Mouse (Mus musculus) limb, embryonic 12.5 days (tissue): ENCODE data around the gene Ctsll3. TPM values are rescaled to one million over a fixed set of nuclear protein-coding genes. Genes with fewer than 3 reads are reported as not detected.

Source experiments
- ATAC-seq: fragments of 200-750 bp; cut with Nextera tagmentation; 2 replicates; pipeline ENCODE4 v1.8.0; 2017; ENCODE audit warnings: low read depth, moderate TSS enrichment; ENCODE audit not compliant: insufficient number of reproducible peaks, insufficient read depth, low FRiP score, low TSS enrichment
- H3K27ac ChIP-seq: fragments of 300-500 bp; sonication (generic); 2 replicates; pipeline ENCODE4 v1.5.1; 2016; ENCODE audit warnings: mild to moderate bottlenecking, moderate library complexity
- H3K27me3 ChIP-seq: fragments of 300-500 bp; sonication (generic); 2 replicates; pipeline ENCODE4 v1.6.1; 2016; ENCODE audit warnings: mild to moderate bottlenecking, moderate library complexity
- H3K36me3 ChIP-seq: fragments of 300-500 bp; sonication (generic); 2 replicates; pipeline ENCODE4 v1.6.1; 2016; ENCODE audit warnings: mild to moderate bottlenecking, moderate library complexity
- H3K4me1 ChIP-seq: fragments of 300-500 bp; sonication (generic); replicated peaks from 2 replicates; pipeline ENCODE4 v1.6.1; 2016
- H3K4me2 ChIP-seq: fragments of 300-500 bp; sonication (generic); 2 replicates; pipeline ENCODE4 v1.6.1; 2016; ENCODE audit warnings: mild to moderate bottlenecking, moderate library complexity
- H3K4me3 ChIP-seq: fragments of 300-500 bp; sonication (generic); replicated peaks from 2 replicates; pipeline ENCODE4 v1.5.1; 2016; ENCODE audit warnings: mild to moderate bottlenecking
- H3K9ac ChIP-seq: fragments of 300-500 bp; sonication (generic); replicated peaks from 2 replicates; pipeline ENCODE4 v1.6.1; 2016; ENCODE audit warnings: mild to moderate bottlenecking, moderate library complexity
- H3K9me3 ChIP-seq: fragments of 300-500 bp; sonication (generic); 2 replicates; pipeline ENCODE4 v1.6.1; 2016; ENCODE audit warnings: mild to moderate bottlenecking, moderate library complexity
- WGBS: fragments of 180-500 bp; shearing (Covaris S2); methylation state at CpG from one replicate; pipeline ENCODE4 v1.1.7; 2016; 5-methylcytosine and 5-hydroxymethylcytosine counted together
- polyA plus RNA-seq: library from polyadenylated mRNA; unstranded; fragments of >200 nt; fragmentation: Nextera tagmentation; extraction: Ambion mirVana; gene quantifications from 2 replicates; pipeline ENCODE4 v1.2.1, GENCODE M21; 2016

Ctsll3 gene
- polyA plus RNA-seq, 1 experiment from 2014 or later, result not detected

- H3K9ac ChIP-seq, result no peak overlapping the region
- 74% methylated on average over 1 of the region's 1 CpGs for WGBS
- H3K27ac ChIP-seq, result no peak overlapping the region
- no peak overlapping the region for H3K4me3 ChIP-seq
- no peaks in the 10 kb centered on the region for H3K4me1 ChIP-seq
- H3K9me3 ChIP-seq, result no peaks in the 10 kb centered on the region
- ATAC-seq, result no peak
- H3K36me3 ChIP-seq, result no peaks in the 10 kb centered on the region
- no peak overlapping the region for H3K4me2 ChIP-seq
- no peaks in the 10 kb centered on the region for H3K27me3 ChIP-seq
Observed at GRCm38 (mm10) chr13:60789466-60789865, 13.2 kb downstream of the Ctsll3 start.

DNA sequence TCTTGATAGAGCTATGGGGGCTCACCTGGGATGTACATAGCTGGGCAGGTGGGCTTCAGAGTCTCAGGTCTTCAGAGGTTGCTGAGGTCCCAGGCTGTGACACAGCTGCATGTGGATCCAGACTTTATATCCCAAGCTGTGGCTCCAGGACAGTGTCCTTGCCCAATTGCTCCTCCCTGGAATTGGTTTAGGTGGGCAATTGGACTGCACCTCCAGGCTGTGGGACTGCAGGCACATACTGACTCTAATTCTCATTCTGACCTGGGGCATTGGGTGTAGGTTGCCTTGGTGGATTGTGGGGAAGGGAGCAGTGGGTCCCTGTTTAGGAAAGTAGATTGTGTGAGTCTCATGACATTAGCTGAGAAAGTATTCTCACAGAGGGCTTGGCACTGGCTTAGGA is 16.4 kb downstream of the Ctsll3 start, which contains the start of gene BC051665:
Gene BC051665 (minus strand): TSS at position 101 of the 400 bp plus-strand sequence.
- Histone ChIP-seq H3K9ac (no peak within 1 kb of the TSS), H3K4me2 (no peak within 1 kb of the TSS), H3K27ac (no peak within 1 kb of the TSS), H3K27me3 (no peaks in the 10 kb centered on the region), H3K9me3 (no peaks in the 10 kb centered on the region), H3K4me1 (no peaks in the 10 kb centered on the region), H3K4me3 (no peak within 1 kb of the TSS), H3K36me3 (no peaks in the 10 kb centered on the region)
- no peak for ATAC-seq

DNA sequence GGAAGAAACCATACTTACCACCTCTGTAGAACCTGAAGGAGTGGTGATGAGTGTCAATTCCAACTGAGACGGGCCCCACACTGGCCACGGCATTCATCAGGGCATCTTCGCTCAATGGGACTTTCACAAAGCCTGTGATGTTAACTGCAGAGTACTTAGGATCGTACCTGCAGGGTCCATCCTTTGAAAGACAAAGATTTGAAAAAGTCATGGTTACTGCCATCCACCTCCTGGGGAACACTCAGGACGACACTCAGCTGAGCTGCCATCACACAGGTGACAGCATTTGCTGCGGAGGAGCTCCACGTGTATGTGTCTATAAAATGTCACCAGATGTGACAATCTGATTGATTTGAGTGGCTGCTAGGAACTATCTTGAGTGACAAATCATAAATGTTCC is 19.3 kb downstream of the Ctsll3 start:
- ATAC-seq, result no peak
- Histone ChIP-seq H3K4me3 (no peak overlapping the region), H3K4me2 (no peak overlapping the region), H3K9ac (no peak overlapping the region), H3K27me3 (no peaks in the 10 kb centered on the region), H3K9me3 (no peaks in the 10 kb centered on the region), H3K27ac (no peak overlapping the region), H3K4me1 (no peaks in the 10 kb centered on the region), H3K36me3 (no peaks in the 10 kb centered on the region)
- 86% methylated on average over 7 of the region's 7 CpGs for WGBS

DNA sequence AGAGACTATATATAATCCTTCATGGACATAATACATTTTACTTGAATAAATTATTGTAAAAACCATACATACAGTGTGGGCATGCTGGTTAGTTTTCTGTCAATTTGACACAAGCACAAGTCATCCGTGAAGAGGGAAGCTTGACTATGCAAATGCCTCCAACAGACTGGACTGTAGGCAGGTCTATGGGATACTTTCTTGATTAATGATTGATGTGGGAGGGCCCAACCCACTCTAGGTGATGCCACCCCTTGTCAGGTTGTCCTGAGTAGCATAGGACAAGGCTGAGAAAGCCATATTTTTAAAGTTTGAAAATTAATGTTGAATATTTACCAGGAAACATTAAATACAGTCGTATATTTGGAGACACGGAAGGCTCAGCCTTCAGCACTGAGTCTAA is 22.1 kb downstream of the Ctsll3 start:
- H3K27ac ChIP-seq, result no peak overlapping the region
- no peak for ATAC-seq

DNA sequence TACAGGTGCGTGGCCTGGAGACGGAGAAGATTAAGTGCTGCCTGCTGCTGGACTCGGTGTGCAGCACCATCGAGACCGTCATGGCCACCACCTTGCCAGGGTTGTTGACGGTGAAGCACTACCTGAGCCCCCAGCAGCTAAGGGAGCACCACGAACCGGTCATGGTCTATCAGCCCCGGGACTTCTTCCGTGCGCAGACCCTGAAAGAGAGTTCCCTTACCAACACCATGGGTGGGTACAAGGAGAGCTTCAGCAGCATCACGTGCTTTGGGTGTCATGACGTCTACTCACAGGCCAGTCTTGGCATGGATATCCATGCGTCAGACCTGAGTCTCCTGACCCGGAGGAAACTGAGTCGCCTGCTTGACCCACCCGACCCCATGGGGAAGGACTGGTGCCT is 41.5 kb downstream of the Ctsll3 start:
- H3K27ac ChIP-seq, result no peak overlapping the region
- WGBS, result 96% methylated on average over 17 of the region's 17 CpGs
- H3K9ac ChIP-seq, result no peak overlapping the region
- peaks cover 40% of the 10 kb centered on the region for H3K36me3 ChIP-seq
- H3K4me2 ChIP-seq, result no peak overlapping the region
- no peaks in the 10 kb centered on the region for H3K27me3 ChIP-seq
- no peak overlapping the region for H3K4me3 ChIP-seq
- H3K4me1 ChIP-seq, result no peaks in the 10 kb centered on the region
- no peak for ATAC-seq
- H3K9me3 ChIP-seq, result no peaks in the 10 kb centered on the region

More for the DNA sequence above, 22.1 kb downstream of the Ctsll3 start:
- Histone ChIP-seq H3K9ac (no peak overlapping the region), H3K27me3 (no peaks in the 10 kb centered on the region), H3K4me2 (no peak overlapping the region), H3K36me3 (no peaks in the 10 kb centered on the region), H3K9me3 (no peaks in the 10 kb centered on the region), H3K4me1 (no peaks in the 10 kb centered on the region), H3K4me3 (no peak overlapping the region)
- WGBS, result 90% methylated on average over 3 of the region's 3 CpGs

- H3K27ac ChIP-seq, result no peak overlapping the region
- H3K4me2 ChIP-seq, result no peak overlapping the region
- H3K36me3 ChIP-seq, result peaks cover 40% of the 10 kb centered on the region
- H3K9ac ChIP-seq, result no peak overlapping the region
- H3K4me3 ChIP-seq, result no peak overlapping the region
- no peaks in the 10 kb centered on the region for H3K27me3 ChIP-seq
- H3K4me1 ChIP-seq, result no peaks in the 10 kb centered on the region
- no peaks in the 10 kb centered on the region for H3K9me3 ChIP-seq
- 92% methylated on average over 12 of the region's 12 CpGs for WGBS
- peak; percentile 56; the same call in 1 of the 2 replicates for ATAC-seq
Observed at GRCm38 (mm10) chr13:60760392-60760791, 42.3 kb downstream of the Ctsll3 start.

DNA sequence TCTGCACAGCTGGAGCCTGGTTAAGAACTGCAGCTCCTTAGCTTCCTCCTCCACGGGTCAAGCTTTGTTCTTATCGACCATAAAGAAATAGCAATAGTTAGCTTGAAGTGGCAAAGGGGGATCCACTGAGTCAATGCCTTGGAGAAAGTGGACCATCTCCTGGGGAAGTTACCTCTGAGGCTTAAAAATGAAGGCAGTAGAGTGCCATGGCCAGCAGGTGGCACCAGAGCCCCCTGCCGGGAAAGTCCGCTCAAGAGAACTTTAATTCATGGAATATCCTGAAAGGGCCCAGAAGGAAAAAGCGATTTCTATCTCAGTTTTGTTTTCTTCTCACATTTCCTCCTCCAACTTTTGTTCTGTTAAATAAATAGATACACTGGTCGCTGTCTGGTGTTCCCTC is 43.5 kb downstream of the Ctsll3 start:
- no peaks in the 10 kb centered on the region for H3K9me3 ChIP-seq
- H3K27me3 ChIP-seq, result no peaks in the 10 kb centered on the region
- H3K27ac ChIP-seq, result no peak overlapping the region
- 45% methylated on average over 6 of the region's 6 CpGs for WGBS
- no peak overlapping the region for H3K4me3 ChIP-seq
- H3K4me1 ChIP-seq, result no peaks in the 10 kb centered on the region
- H3K36me3 ChIP-seq, result peaks cover 45% of the 10 kb centered on the region
- H3K4me2 ChIP-seq, result no peak overlapping the region
- H3K9ac ChIP-seq, result no peak overlapping the region
- ATAC-seq, result no peak

DNA sequence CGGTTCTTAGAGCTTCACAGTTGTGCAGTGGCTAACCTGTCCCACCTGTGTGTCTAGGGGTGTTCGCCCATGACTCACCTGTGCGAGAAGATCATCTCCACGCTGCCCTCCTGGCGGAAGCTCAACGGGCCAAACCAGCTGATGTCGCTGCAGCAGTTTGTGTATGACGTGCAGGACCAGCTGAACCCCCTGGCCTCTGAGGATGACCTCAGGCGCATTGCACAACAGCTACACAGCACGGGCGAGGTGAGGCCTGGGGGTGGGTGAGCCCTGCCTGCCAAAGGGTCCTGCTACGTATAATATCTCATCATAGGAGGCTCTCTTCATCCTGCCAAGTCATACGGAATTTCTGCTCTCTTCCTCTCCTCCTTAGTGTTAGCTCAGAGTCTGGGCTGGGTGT is 45.4 kb downstream of the Ctsll3 start:
- Histone ChIP-seq H3K9ac (no peak overlapping the region), H3K27ac (no peak overlapping the region), H3K4me2 (no peak overlapping the region), H3K9me3 (no peaks in the 10 kb centered on the region), H3K4me1 (no peaks in the 10 kb centered on the region), H3K27me3 (no peaks in the 10 kb centered on the region), H3K4me3 (no peak overlapping the region), H3K36me3 (peaks cover 52% of the 10 kb centered on the region)
- 89% methylated on average over 13 of the region's 13 CpGs for WGBS
- no peak for ATAC-seq

DNA sequence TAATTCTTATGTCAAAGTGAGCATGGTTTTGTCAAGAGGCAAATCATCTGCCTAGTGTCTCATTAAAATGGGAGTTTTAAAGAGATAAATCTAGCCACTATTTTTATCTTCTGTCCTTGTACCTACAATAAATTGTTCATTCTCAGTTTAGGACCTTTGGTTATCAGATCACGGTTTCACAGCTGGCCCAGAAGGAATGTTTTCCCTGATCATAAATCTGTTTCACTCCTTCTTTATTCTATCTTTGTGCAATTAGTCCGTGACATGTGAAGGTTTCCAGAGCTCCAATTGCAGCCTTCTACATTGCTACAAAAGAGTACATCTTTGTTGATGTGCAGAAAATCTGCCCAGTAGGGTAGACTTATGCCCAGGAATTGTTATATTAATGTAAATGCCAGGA is 47.4 kb downstream of the Ctsll3 start:
- Histone ChIP-seq H3K4me2 (no peak overlapping the region), H3K27ac (no peak overlapping the region), H3K4me3 (no peak overlapping the region), H3K27me3 (no peaks in the 10 kb centered on the region), H3K9ac (no peak overlapping the region), H3K9me3 (no peaks in the 10 kb centered on the region), H3K36me3 (peaks cover 52% of the 10 kb centered on the region), H3K4me1 (no peaks in the 10 kb centered on the region)
- WGBS, result 33% methylated on average over 2 of the region's 2 CpGs
- ATAC-seq, result no peak

DNA sequence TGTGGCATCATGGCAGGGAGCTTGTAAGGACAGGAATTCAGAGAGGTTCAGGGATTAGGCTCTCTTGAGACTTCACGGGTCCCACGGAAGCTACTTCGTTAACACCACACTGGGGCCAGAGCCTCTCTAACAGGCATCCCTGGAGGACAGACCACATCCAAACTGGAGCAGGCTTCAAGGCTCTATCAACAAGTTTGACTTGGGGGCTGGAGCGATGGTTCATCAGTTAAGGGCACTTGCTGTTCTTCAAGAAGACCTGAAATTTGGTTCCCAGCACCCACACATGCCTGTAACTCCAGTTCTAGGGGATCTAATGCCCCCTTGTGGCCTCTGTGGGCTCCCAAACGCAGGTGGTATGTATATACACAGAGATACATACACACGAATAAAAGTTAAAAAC is 49.4 kb downstream of the Ctsll3 start:
- H3K4me2 ChIP-seq, result no peak overlapping the region
- H3K4me3 ChIP-seq, result no peak overlapping the region
- no peaks in the 10 kb centered on the region for H3K9me3 ChIP-seq
- H3K36me3 ChIP-seq, result peaks cover 69% of the 10 kb centered on the region
- H3K27ac ChIP-seq, result no peak overlapping the region
- H3K27me3 ChIP-seq, result no peaks in the 10 kb centered on the region
- WGBS, result 97% methylated on average over 6 of the region's 6 CpGs
- no peak overlapping the region for H3K9ac ChIP-seq
- ATAC-seq, result no peak
- no peaks in the 10 kb centered on the region for H3K4me1 ChIP-seq

DNA sequence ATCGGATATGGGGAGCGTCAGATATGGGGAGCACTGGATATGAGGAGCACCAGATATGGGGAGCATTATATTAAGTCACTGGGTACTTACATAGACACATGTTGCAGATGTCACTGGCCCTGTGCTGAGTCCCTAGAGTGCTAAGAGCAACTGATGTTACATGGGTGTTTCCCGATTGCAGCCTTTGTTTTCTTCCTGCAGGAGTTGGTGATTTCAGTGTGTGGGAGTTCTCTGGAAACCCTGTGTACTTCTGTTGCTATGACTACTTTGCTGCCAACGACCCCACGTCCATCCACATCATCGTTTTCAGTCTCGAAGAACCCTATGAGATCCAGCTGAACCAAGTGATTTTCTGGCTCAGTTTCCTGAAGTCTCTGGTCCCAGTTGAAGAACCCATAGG is 51.7 kb downstream of the Ctsll3 start:
- WGBS, result 88% methylated on average over 7 of the region's 7 CpGs
- H3K4me1 ChIP-seq, result no peaks in the 10 kb centered on the region
- H3K36me3 ChIP-seq, result peaks cover 67% of the 10 kb centered on the region
- H3K9ac ChIP-seq, result no peak overlapping the region
- no peaks in the 10 kb centered on the region for H3K9me3 ChIP-seq
- ATAC-seq, result no peak
- no peaks in the 10 kb centered on the region for H3K27me3 ChIP-seq
- no peak overlapping the region for H3K4me2 ChIP-seq
- H3K4me3 ChIP-seq, result no peak overlapping the region
- no peak overlapping the region for H3K27ac ChIP-seq

DNA sequence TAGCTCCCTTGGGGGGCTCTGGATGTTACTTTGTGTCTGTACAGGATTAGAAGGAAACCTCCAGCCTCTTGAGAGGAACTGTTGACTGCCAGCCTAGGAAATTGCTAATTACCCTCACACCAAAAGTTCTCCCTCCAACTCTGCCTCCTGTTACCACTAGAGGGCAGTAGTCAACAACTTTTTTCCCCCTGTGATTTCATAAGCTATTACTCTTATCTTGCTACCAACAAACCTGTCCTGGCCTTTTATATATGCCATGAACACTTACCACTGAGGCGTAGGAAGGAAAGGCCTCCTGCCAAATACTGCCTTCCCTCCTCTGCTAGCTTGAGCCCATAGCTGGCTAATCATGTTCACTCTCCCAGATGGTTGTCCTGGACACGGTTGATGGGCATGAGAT is 54.1 kb downstream of the Ctsll3 start:
- H3K36me3 ChIP-seq, result peaks cover 57% of the 10 kb centered on the region
- H3K27ac ChIP-seq, result no peak overlapping the region
- no peak overlapping the region for H3K4me2 ChIP-seq
- H3K9me3 ChIP-seq, result no peaks in the 10 kb centered on the region
- no peak overlapping the region for H3K4me3 ChIP-seq
- no peak for ATAC-seq
- H3K9ac ChIP-seq, result no peak overlapping the region
- H3K4me1 ChIP-seq, result no peaks in the 10 kb centered on the region
- H3K27me3 ChIP-seq, result no peaks in the 10 kb centered on the region
- 95% methylated on average over 2 of the region's 2 CpGs for WGBS
